Mouse (Mus musculus): Measurements from ENCODE around the gene Cux2. TPM values are rescaled to one million over a fixed set of nuclear protein-coding genes. Genes with fewer than 3 reads are reported as not detected.

Cux2 gene
- total and polyA plus RNA-seq, 3 experiments, result 0.11 TPM; not detected in 2

GRCm38 (mm10) chr5:121807186-121807585 lies 242.7 kb downstream of the Cux2 start:
- TF ChIP-seq GATA2 (IDR thresholded peaks at IDR 0.05; ENCODE audit: borderline replicate concordance, low read depth, low read length), result no peak
- TF ChIP-seq TAL1 (conservative IDR thresholded peaks at IDR 0.05; ENCODE audit: low read depth, low read length), result no peak
- TF ChIP-seq POLR2AphosphoS5 (IDR thresholded peaks at IDR 0.05; ENCODE audit: insufficient replicate concordance, low read depth, low read length), result no peak
- TF ChIP-seq CTCF (IDR thresholded peaks at IDR 0.05; ENCODE audit: low read depth, low read length), result no peak
- no peak for TF ChIP-seq GATA1 (IDR thresholded peaks at IDR 0.05; ENCODE audit: borderline replicate concordance, low read length)
- ATAC-seq (ENCODE audit: extremely low read depth, insufficient number of reproducible peaks, low FRiP score, poor library complexity, severe bottlenecking) (no peak), DNase-seq (ENCODE audit: low spot score) (no peak)
- Histone ChIP-seq H3K4me3 (ENCODE audit: low read depth, low read length) (no peak overlapping the region), H3K36me3 (replicated peaks) (peaks cover 89% of the 10 kb centered on the region), H3K4me1 (ENCODE audit: insufficient read depth, low read depth, low read length) (peaks cover 6% of the 10 kb centered on the region; the same call in 1 of the 2 replicates), H3K9me3 (replicated peaks) (no peaks in the 10 kb centered on the region), H3K27me3 (ENCODE audit: insufficient read depth, low read length) (no peaks in the 10 kb centered on the region)

Other genes with a start within 250 kb of the Cux2 start
- 20.4 and 25.7 TPM in 2 replicates for gene Sh2b3, start 212.5 kb downstream of the Cux2 start, total RNA-seq (2014; fragmentation: Nextera tagmentation)
- 16.3 and 20.3 TPM in 2 replicates for gene Sh2b3, start 212.5 kb downstream of the Cux2 start, total RNA-seq (2017)
- gene Sh2b3, start 212.5 kb downstream of the Cux2 start, polyA plus RNA-seq (2012), result 122 and 186 TPM in 2 replicates
- gene Pheta1, start 201.1 kb downstream of the Cux2 start, total RNA-seq (2014; fragmentation: Nextera tagmentation), result 0.92 and 2.6 TPM in 2 replicates
- gene Pheta1, start 201.1 kb downstream of the Cux2 start, total RNA-seq (2017), result 2.5 and 2.6 TPM in 2 replicates
- gene Pheta1, start 201.1 kb downstream of the Cux2 start, polyA plus RNA-seq (2012), result 13.3 and 17.6 TPM in 2 replicates
- gene Myl2, start 50.8 kb upstream of the Cux2 start, total RNA-seq (2014; fragmentation: Nextera tagmentation), result not detected in 2 replicates
- not detected in 2 replicates for gene Myl2, start 50.8 kb upstream of the Cux2 start, total RNA-seq (2017)
- gene Myl2, start 50.8 kb upstream of the Cux2 start, polyA plus RNA-seq (2012), result not detected in 2 replicates
- gene Ccdc63, start 90.7 kb upstream of the Cux2 start, total RNA-seq (2014; fragmentation: Nextera tagmentation), result not detected in 2 replicates
- 0.16 and 0.29 TPM in 2 replicates for gene Ccdc63, start 90.7 kb upstream of the Cux2 start, total RNA-seq (2017)
- not detected in 2 replicates for gene Ccdc63, start 90.7 kb upstream of the Cux2 start, polyA plus RNA-seq (2012)
- gene Ppp1cc, start 108.2 kb upstream of the Cux2 start, total RNA-seq (2014; fragmentation: Nextera tagmentation), result 269 and 270 TPM in 2 replicates
- gene Ppp1cc, start 108.2 kb upstream of the Cux2 start, total RNA-seq (2017), result 293 and 329 TPM in 2 replicates
- gene Ppp1cc, start 108.2 kb upstream of the Cux2 start, polyA plus RNA-seq (2012), result 148 and 214 TPM in 2 replicates
- 0.24 and 1.6 TPM in 2 replicates for gene Hvcn1, start 156.7 kb upstream of the Cux2 start, total RNA-seq (2014; fragmentation: Nextera tagmentation)
- 0.06 and 0.27 TPM in 2 replicates for gene Hvcn1, start 156.7 kb upstream of the Cux2 start, total RNA-seq (2017)
- 0.20 and 0.27 TPM in 2 replicates for gene Hvcn1, start 156.7 kb upstream of the Cux2 start, polyA plus RNA-seq (2012)
- gene Tctn1, start 214.4 kb upstream of the Cux2 start, total RNA-seq (2014; fragmentation: Nextera tagmentation), result 10.2 and 10.9 TPM in 2 replicates
- 5.0 and 6.3 TPM in 2 replicates for gene Tctn1, start 214.4 kb upstream of the Cux2 start, total RNA-seq (2017)
- gene Tctn1, start 214.4 kb upstream of the Cux2 start, polyA plus RNA-seq (2012), result 12.0 TPM in 2 replicates
- 11.3 and 12.5 TPM in 2 replicates for gene Pptc7, start 234.3 kb upstream of the Cux2 start, total RNA-seq (2014; fragmentation: Nextera tagmentation)
- gene Pptc7, start 234.3 kb upstream of the Cux2 start, total RNA-seq (2017), result 15.3 and 16.7 TPM in 2 replicates
- gene Pptc7, start 234.3 kb upstream of the Cux2 start, polyA plus RNA-seq (2012), result 10.6 and 11.4 TPM in 2 replicates

Measured in G1E (cell line).